Mouse (Mus musculus) lung, postnatal 4 days (tissue): ENCODE results near the gene Agap2.
"Not testable (repeated sequence)": the region's sequence is repeated elsewhere in the genome, so short reads cannot be mapped to it uniquely, and the experiment has no call there.

Source experiments
- DNase-seq, 2 experiments: peaks; one replicate each; pipeline ENCODE4 v3.0.0; 2021

Gene Agap2

GRCm38 (mm10) chr10:127107563-127108261, 32.6 kb downstream of the Agap2 start:
- peak in 1 of 2 experiments; percentile 13 for DNase-seq

- DNase-seq, result peak in 1 of 2 experiments; percentile 9
These were observed 33.1 kb downstream of the Agap2 start for GRCm38 (mm10) chr10:127108262-127108583.

- peak in 1 of 2 experiments; percentile 8 for DNase-seq
These were observed 36.2 kb downstream of the Agap2 start for GRCm38 (mm10) chr10:127111001-127111887.

GRCm38 (mm10) chr10:127114408-127114807, 39.3 kb downstream of the Agap2 start:
- DNase-seq, result peak in 1 of 2 experiments; percentile 12

- DNase-seq, result peak in 1 of 2 experiments; percentile 6
These were observed 40.0 kb downstream of the Agap2 start for GRCm38 (mm10) chr10:127115068-127115467.

- DNase-seq, result no peak
These were observed 43.4 kb downstream of the Agap2 start for GRCm38 (mm10) chr10:127118470-127118869.

- no peak for DNase-seq
These were observed 44.1 kb downstream of the Agap2 start for GRCm38 (mm10) chr10:127119229-127119628.

GRCm38 (mm10) chr10:127120301-127121065, 45.4 kb downstream of the Agap2 start:
- DNase-seq, result no peak

- DNase-seq, result peak; percentile 97
These were observed 46.0 kb downstream of the Agap2 start, which contains the start of gene Os9 for GRCm38 (mm10) chr10:127121066-127121477. TSS of gene Os9 (minus strand) at chr10:127121131.

GRCm38 (mm10) chr10:127122018-127122417, 46.9 kb downstream of the Agap2 start:
- no peak for DNase-seq

- no peak for DNase-seq
These were observed 47.8 kb downstream of the Agap2 start for GRCm38 (mm10) chr10:127122784-127123435.

GRCm38 (mm10) chr10:127123436-127123805, 48.3 kb downstream of the Agap2 start:
- DNase-seq, result peak in 1 of 2 experiments; percentile 75

- peak; percentile 38 to 43 for DNase-seq
These were observed 50.3 kb downstream of the Agap2 start for GRCm38 (mm10) chr10:127125210-127126001.

GRCm38 (mm10) chr10:127126579-127126978, 51.5 kb downstream of the Agap2 start:
- DNase-seq, result no peak

GRCm38 (mm10) chr10:127127711-127128279, 52.7 kb downstream of the Agap2 start:
- no peak for DNase-seq

GRCm38 (mm10) chr10:127129431-127129830, 54.3 kb downstream of the Agap2 start:
- DNase-seq, result no peak

- DNase-seq, result no peak
These were observed 57.4 kb downstream of the Agap2 start for GRCm38 (mm10) chr10:127132469-127132868.

GRCm38 (mm10) chr10:127134394-127135035, 59.4 kb downstream of the Agap2 start:
- DNase-seq, result not testable (repeated sequence)

GRCm38 (mm10) chr10:127135118-127135836, 60.2 kb downstream of the Agap2 start:
- peak in 1 of 2 experiments; percentile 15 for DNase-seq

GRCm38 (mm10) chr10:127136510-127136909, 61.4 kb downstream of the Agap2 start:
- peak; percentile 31 to 43 for DNase-seq
